Mouse (Mus musculus): ENCODE results near the gene Krt2.

Krt2 gene

GRCm38 (mm10) chr15:101772080-101772710, 45.8 kb downstream of the Krt2 start:
- DNase-seq, result no peak

GRCm38 (mm10) chr15:101770226-101770625, 47.7 kb downstream of the Krt2 start:
- no peak for DNase-seq
